ENCODE assay signal across 13 mouse cellular contexts in genomic region chr1:35162506-35162905, GRCm38 (mm10).
DNase-seq lines count a peak whose midpoint lies in the region; ATAC-seq and TF ChIP-seq lines count a peak whose summit lies in the region.
"Had no signal": no experiment of that assay in that cellular context is flagged by ENCODE, and none has a peak within 500 bp of the region (broad histone marks: within the 10 kb centered on the region; RNA-seq: fewer than 3 reads in every experiment).

No protein-coding gene starts in this region.

- H3K36me3 ChIP-seq in liver, embryonic 12.5 days, result no peaks in the 10 kb centered on the region
- no peaks in the 10 kb centered on the region for H3K36me3 ChIP-seq in kidney, embryonic 15.5 days
- H3K36me3 ChIP-seq: embryonic facial prominence, embryonic 12.5 days; hindbrain, embryonic 13.5 days had no signal

- H3K9ac ChIP-seq in liver, embryonic 12.5 days, result no peak overlapping the region
- no peak overlapping the region for H3K9ac ChIP-seq in kidney, embryonic 15.5 days
- H3K9ac ChIP-seq: embryonic facial prominence, embryonic 12.5 days; hindbrain, embryonic 13.5 days had no signal

- H3K27me3 ChIP-seq in liver, embryonic 12.5 days (replicated peaks), result no peaks in the 10 kb centered on the region
- H3K27me3 ChIP-seq in kidney, embryonic 15.5 days, result no peaks in the 10 kb centered on the region
- H3K27me3 ChIP-seq: embryonic facial prominence, embryonic 12.5 days; hindbrain, embryonic 13.5 days had no signal

- no peak overlapping the region for H3K4me2 ChIP-seq in liver, embryonic 12.5 days
- H3K4me2 ChIP-seq in kidney, embryonic 15.5 days, result no peak overlapping the region
- H3K4me2 ChIP-seq: embryonic facial prominence, embryonic 12.5 days; hindbrain, embryonic 13.5 days had no signal

- H3K4me1 ChIP-seq in liver, embryonic 12.5 days, result no peaks in the 10 kb centered on the region
- H3K4me1 ChIP-seq in kidney, embryonic 15.5 days, result no peaks in the 10 kb centered on the region
- H3K4me1 ChIP-seq: embryonic facial prominence, embryonic 12.5 days; hindbrain, embryonic 13.5 days had no signal

- no peak for TF ChIP-seq CTCF in left cerebral cortex, adult 2 months (IDR thresholded peaks at IDR 0.05)

- peak overlapping the region; percentile 50 for H3K27ac ChIP-seq in left cerebral cortex, adult 2 months
- H3K27ac ChIP-seq in liver, embryonic 12.5 days, result no peak overlapping the region
- no peak overlapping the region for H3K27ac ChIP-seq in kidney, embryonic 15.5 days
- H3K27ac ChIP-seq: embryonic facial prominence, embryonic 12.5 days; hindbrain, embryonic 13.5 days had no signal

- no peak for ATAC-seq in liver, embryonic 12.5 days
- no peak for ATAC-seq in kidney, embryonic 15.5 days (replicated peaks; ENCODE audit: low FRiP score)

- H3K4me3 ChIP-seq in left cerebral cortex, adult 2 months, result no peak overlapping the region
- H3K4me3 ChIP-seq in liver, embryonic 12.5 days, result no peak overlapping the region
- H3K4me3 ChIP-seq in kidney, embryonic 15.5 days (replicated peaks), result no peak overlapping the region
- H3K4me3 ChIP-seq: embryonic facial prominence, embryonic 12.5 days; hindbrain, embryonic 13.5 days had no signal

- H3K9me3 ChIP-seq in liver, embryonic 12.5 days (replicated peaks), result no peaks in the 10 kb centered on the region
- H3K9me3 ChIP-seq in kidney, embryonic 15.5 days (replicated peaks), result no peaks in the 10 kb centered on the region
- H3K9me3 ChIP-seq: embryonic facial prominence, embryonic 12.5 days; hindbrain, embryonic 13.5 days had no signal

- intact Hi-C loops in left cerebral cortex, adult 2 months (cut with DNase I), result loop anchor here (5.0 kb wide), 1 partner anchor 40 kb away; no protein-coding TSS in a partner anchor
- intact Hi-C loops in gastrocnemius, postnatal 36 days (cut with DNase I), result no loop called here

- peak; percentile 57 for DNase-seq in layer of hippocampus, adult 11-12 months (ENCODE audit: low spot score)
- DNase-seq in layer of hippocampus, postnatal 36 days, result no peak
- peak; percentile 69 to 75 for DNase-seq in frontal cortex, adult 2 months (ENCODE audit: extremely low spot score in 1 of 2, low spot score in 1 of 2)
- peak; percentile 8 to 48 for DNase-seq in left cerebral cortex, adult 2 months (ENCODE audit: extremely low spot score in 1 of 2, low spot score in 2 of 2)
- DNase-seq in right cerebral cortex, postnatal 14 days, result peak; percentile 13
- DNase-seq in gastrocnemius, postnatal 36 days, result no peak
- DNase-seq: adrenal gland, adult 8-10 months; cerebellum, adult 11-12 months; lung, postnatal 14 days had no signal

Comparison
In these comparisons a context has a peak if more than half of its experiments do, and no peak if none do; other contexts are left out.
1. DNase-seq: peak in layer of hippocampus, adult 11-12 months (single experiment), frontal cortex, adult 2 months (2 of 2), left cerebral cortex, adult 2 months (2 of 2) and right cerebral cortex, postnatal 14 days (single experiment); none in layer of hippocampus, postnatal 36 days (0 of 2) and gastrocnemius, postnatal 36 days (0 of 2).